Mouse (Mus musculus): Measurements from ENCODE around the gene Tmem167. TPM values are rescaled to one million over a fixed set of nuclear protein-coding genes. Genes with fewer than 3 reads are reported as not detected.

Tmem167 gene
- polyA plus RNA-seq, 3 experiments from 2014 or later = 50.9 to 85.8 (median 71.1) TPM

DNA sequence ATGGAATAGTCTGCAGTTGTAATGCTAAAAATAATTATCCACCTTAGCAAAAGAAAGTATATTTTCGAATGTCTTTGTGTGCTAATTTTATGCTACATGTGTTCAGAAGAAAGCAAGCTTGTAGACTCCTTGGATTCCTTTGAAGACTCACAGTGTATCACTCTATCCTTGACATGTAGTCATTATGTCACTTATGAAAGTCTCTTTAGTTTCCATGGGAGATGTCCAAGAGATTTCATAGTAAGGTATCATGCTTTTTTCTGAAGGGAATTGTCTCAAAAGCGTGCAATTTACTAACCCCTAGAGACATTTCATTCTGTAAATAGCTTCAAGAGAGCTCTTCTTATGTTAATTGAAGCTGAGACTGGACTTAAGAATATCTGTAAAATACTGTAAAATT, 97.8 kb downstream of the Tmem167 start:
- ATAC-seq = no peak

DNA sequence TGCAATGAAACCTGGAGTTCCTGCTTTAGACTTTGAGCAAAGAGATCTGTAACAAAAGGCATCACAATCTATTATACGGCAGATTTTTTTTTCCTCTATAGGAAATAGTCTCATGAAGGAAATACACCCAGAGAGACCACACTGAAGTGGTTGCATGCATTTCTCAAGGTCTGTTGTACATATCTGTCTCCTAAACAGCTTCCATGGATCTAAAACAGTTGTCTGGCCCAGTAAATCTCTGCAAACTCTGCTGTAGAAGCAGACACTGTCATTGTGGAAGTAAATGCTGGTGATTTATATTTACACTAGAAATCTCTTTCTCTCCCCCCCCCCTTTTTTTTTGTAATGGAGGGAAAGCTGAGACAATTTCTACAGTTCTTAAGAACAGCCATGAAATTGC, 99.1 kb downstream of the Tmem167 start:
- no peak for ATAC-seq

DNA sequence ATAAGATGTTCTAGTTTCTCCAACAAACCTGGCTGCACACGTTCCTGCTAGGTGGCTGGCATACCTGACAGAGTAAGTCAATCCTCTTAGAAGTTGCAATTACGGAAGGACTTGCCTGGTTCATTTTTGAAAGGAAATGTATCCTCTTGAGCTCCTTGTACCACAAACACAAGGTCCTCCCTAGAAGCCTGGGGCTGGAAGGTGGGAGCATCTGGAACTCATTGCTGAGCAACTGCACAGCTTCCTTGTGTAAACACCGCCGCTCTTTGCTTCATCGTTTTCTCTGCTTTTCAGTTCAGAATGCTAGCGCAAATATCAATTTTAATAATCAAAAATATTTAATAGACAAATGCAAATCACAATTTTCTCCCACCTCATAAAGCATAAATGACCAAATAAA, 102.9 kb downstream of the Tmem167 start:
- no peak for ATAC-seq

Other genes with a start within 250 kb of the Tmem167 start
- gene Xrcc4, start 485 bp downstream of the Tmem167 start, polyA plus RNA-seq (2017; shearing (Covaris generic)) = 10 to 100 TPM; 24.7 to 33.9 (median 30.0) TPM

Measured in inflammation-experienced regulatory T-cells, adult 6 months (primary cell).